Mouse (Mus musculus) embryo, embryonic 10.5 days (tissue): ENCODE data around the gene Abcc1.
A peak's percentile ranks its signal among the peaks of the same experiment; 100 is the strongest.

Source experiments
- DNase-seq: peaks from one replicate; pipeline ENCODE4 v3.0.0-alpha.2; 2015; ENCODE audit warnings: low spot score

Abcc1 gene

DNA sequence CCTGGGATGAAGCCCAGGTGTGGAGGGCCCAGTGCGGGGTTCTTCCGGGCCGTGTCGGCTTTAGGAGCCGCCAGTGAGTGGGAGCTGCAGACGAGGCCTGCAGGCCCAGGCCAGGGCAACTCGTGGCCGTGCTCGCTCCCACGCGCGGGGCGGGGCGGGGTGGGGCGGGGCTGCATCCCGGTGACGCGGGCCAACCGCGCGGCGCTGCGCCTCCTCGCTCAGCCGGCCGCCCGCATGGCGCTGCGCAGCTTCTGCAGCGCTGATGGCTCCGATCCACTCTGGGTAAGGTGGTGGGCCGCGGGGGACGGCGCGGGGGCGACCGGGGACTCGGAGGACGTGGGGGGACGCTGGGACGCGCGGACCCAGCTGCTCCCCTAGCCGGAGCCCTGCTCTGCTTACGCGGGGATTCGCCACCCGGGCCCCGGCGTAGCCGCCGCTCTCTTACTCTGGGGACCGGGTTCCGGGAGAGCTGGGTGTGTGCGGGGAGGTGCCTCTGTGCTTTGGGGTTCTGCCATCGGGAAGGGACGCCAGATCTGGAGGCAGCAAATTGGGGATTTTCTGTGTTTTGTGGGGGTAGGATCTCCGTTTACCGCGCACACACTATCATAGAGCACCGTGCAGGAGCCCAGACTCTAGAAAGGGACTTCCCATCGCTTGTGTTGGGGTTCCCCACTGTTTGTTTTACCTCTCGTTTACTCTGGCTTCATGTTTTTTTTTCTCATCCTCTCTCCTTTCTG, at the start of gene Abcc1:
TSS of gene Abcc1 (plus strand) at position 197 of the 737 bp plus-strand sequence.
- peak; percentile 74 for DNase-seq

DNA sequence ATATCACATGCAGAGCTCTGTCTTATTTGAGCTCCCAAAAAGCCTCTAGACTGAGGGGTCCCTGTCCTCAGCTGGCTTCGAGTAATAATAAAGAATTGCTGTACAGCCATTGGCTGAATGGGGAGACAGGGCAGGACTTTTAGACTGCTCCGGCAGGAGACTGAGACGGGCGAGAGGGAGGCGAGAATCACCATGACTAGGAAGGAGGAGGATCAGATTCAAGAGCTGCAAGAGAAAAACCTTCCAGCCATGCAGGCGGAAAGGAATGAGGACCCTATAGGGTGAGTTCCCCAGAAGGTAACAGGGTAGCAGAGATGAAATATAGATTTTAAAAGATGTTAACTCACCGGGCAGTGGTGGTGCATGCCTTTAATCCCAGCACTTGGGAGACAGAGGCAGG, 48.4 kb upstream of the Abcc1 start:
- DNase-seq = no peak

DNA sequence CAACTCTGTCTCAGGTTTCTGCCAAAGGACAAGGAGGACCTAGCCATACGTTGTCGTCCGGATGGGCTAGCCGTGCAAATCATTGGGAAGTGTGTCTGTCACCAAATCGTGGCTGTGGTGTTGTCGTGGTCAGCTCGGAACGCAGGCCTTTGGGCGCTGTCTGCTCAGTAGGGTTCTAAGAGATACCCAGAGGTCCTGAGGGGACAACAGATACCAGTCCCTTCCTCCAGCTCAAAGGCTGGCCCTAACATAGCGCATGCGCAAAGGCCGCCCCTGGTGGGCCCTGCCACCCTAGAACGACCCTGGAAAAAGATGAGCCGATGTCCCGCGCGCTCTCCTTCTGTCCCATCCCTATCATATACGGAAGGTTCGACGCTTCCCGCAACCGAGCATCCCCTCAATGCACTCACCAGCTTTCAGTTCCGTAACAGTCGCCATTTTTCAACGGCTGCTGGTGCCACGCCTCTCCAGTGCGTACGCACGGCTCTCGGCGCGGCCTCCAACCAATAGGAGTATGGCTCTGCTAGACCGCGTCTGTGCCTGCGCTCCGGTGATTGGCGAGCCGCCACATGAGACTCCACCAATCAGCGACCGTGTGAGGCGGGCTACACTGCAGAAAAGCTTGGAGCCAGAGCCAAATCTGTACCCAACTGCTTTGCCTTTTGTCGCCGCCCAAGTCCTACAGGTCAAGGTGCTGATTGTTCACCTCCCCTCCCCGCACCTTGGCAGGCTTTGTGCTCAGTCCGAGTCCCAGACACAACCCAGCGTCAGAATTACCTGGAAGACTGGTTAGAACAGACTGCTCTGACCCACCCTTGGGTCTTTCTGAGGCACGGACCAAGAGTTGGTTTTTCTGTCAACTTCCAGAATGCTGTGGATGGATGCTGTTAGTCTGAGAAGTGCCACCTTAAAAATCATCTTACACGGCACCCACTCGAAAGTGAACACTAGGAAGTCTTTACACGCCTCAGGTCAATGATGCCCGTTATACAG, 44.2 kb upstream of the Abcc1 start, which contains the start of gene Fopnl:
TSS of gene Fopnl (minus strand) at position 522 of the 993 bp plus-strand sequence.
- peak; percentile 98 for DNase-seq

DNA sequence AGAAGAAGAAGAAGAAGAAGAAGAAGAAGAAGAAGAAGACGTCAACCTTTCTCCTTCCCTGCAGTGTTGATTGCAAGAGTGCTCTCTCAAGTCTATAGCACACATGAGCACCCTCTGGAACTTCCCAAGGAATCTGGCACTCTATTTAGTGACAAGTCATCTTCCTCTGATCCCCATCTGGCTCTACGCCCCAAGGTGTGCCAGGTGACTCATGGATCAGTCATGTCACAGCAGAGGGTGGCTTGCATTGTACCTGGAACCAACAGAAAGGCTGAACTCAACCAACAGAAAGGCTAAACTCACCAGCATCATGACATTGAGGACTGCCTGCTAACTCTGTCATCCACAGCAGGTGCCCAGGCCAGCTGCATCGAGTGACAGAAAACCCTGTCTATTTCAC, 41.7 kb upstream of the Abcc1 start:
- no peak for DNase-seq

- no peak for DNase-seq
These were observed 40.9 kb upstream of the Abcc1 start for GRCm38 (mm10) chr16:14320494-14320893.

DNA sequence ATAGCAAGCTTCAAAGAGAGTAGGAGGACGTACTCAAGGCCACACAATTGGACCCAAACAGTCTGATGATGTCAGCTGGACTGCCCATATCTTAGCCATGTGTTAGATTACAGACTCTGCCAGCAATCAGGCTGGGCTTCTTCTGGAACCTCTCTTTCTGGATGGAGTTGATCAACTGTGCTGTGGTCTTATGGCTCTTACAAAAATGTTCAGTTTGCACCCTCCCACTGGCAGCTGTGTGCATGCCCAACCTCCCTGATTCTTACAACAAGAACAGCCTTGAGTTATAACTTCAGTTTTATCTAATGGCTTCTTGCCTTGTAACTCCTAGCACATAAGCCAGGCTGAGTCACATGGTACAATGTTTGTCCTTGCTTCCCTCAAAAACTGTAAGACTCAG, 33.2 kb upstream of the Abcc1 start:
- DNase-seq = no peak

- DNase-seq = no peak
These were observed 16.4 kb upstream of the Abcc1 start for GRCm38 (mm10) chr16:14344967-14345366.

- no peak for DNase-seq
These were observed 9.8 kb upstream of the Abcc1 start for GRCm38 (mm10) chr16:14351571-14351970.

GRCm38 (mm10) chr16:14352234-14352633, 9.1 kb upstream of the Abcc1 start:
- no peak for DNase-seq

DNA sequence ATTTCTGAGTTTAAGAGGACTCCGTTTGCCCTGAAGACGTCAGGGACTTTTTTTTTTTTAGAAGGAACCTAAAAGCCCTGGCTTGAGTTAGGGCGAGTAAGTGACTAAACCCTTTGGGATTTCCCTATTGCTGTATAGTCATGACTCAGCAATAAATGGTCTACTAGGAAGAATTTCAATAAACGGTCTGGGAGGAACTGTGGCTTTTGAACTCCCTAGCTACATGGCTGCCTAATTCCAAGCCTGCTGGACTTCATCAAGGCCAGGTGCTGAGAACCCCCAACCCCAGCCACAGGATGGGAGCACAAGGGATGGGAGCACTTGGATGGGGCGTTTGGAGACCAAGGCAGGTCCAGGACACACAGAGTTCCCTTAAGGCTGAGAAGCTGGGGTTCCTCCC, 8.7 kb upstream of the Abcc1 start:
- no peak for DNase-seq

- no peak for DNase-seq
These were observed 3.5 kb upstream of the Abcc1 start for GRCm38 (mm10) chr16:14357859-14358258.

DNA sequence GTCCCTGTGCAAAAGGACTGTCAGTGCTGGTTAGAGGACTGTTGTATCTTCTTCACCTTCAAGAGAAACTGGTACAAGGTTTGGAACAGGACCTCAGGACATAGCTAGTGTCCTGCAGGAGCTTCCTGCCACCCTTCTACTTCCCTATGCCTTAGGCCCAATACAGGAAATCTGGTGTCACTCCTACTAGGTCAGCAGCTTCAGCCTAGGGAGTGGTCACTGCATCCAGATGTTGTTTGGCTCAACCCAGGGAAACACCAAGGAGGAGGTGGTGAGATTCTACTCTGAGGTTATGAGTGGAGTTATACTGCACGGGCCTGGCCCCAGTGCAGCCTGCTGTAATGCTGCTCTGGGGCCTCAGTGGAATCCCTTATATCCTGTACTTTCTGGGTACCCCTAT, 2.8 kb upstream of the Abcc1 start:
- no peak for DNase-seq

- DNase-seq = peak; percentile 47
These were observed 427 bp upstream of the Abcc1 start for GRCm38 (mm10) chr16:14360931-14361330.

DNA sequence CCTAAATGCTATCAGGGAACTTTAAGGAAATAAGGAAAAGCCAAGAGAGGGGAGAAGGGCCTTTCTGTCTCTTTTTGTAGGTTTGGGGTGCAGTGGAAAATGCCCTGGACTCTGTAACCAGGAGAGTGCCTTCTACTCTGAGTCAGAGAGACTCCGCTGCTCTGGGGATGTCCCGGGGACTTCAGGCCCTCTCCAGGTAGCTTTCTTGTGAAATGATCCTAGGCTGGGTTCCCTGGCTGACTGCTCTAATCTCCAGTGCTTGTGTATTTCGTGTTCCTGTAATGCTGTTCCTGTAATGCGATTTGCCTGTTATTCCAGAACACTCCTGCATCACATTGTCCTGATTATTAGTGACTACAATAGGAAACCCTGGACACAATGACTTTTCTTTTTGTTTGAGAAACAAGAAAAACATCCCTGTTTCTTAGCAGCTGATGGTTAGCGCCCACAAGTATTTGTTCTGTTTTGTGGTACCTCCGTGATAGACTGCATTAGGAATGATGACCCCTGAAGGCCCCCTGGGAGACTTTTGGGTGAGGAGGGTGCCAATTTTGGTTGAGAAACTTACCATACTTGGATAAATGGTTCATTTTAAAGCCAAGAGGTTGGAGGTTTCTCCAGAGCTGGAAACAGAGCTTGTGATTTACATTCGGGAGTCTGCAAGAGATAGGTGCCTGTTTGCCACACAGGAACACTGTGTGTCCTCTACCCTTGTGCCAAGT, 902 bp downstream of the Abcc1 start:
- peak; percentile 39 for DNase-seq

DNA sequence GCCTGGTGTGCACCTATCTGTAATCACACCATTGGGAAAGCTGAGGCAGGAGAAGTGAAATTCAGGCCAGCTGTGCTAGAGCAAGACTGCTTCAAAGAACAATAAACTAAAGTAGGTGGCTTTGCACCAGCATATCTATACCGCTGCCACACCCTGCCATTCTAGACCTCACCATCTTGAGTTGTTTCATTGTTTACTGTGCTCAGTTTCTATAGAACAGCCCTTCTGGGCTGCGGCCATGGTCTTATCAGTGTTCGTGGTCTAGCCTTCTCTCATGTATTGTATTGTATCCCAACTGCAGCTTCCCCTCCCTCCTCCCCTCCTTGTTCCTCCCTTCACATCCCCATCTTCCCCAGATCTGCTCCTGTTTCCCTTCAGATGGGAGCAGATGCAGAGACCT, 2.1 kb downstream of the Abcc1 start:
- no peak for DNase-seq

GRCm38 (mm10) chr16:14364066-14364465, 2.7 kb downstream of the Abcc1 start:
- DNase-seq = no peak

GRCm38 (mm10) chr16:14365457-14365856, 4.1 kb downstream of the Abcc1 start:
- DNase-seq = no peak

DNA sequence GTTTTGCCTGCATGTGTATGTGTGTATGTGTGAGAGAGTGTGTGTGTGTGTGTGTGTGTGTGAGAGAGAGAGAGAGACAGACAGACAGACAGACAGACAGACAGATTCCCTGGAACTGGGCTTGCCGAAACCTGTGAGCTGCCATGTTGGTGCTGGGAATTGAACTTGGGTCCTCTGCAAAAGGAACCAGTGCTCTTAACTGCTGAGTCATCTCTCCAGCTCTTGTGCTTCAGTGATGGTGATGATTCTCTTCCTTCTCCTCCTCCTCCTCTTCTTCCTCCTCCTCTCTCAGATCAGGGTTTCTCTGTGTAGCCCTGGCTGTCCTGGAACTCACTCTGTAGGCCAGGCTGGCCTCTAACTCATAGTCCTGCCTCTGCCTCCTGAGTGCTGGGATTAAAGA, 4.7 kb downstream of the Abcc1 start:
- DNase-seq = no peak

DNA sequence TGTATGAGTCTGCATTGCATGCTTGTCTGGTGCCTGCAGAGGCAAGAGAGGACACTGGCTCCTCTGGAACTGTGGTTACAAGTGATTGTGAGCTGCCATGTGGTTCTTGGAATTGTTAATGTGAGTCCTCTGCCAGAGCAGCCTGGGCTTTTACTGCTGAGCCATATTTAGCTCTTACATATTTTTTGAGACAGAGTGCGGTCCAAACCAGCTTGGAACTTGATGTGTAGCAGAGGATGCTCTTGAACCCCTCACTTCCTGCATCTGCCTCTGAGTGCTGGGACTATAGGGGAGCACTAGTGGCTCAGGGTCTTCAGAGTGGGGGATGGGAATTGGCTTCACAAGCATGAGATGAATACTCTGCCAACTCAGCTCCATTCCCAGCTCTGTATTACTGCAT, 10.0 kb downstream of the Abcc1 start:
- no peak for DNase-seq

DNA sequence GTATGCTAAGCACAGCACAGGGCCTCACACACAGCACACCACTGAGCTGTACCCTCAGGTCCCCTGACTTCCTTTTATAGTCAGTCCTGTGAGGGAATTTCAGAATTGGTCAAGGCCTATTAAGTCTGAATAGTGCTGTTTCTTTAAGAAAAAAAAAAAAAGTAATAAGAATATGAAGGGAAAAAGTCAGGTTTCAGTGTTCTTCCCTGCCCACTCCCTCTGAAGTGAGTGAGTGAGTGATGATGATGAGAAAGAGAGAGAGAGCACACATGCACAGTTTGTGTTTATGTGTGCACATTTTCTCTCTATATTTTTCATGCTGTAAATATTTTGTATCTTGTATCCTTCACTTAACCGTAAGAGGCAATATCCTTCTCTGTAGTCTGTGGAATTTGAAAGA, 11.0 kb downstream of the Abcc1 start:
- no peak for DNase-seq

- DNase-seq = no peak
These were observed 11.5 kb downstream of the Abcc1 start for GRCm38 (mm10) chr16:14372817-14373301.

- no peak for DNase-seq
These were observed 14.6 kb downstream of the Abcc1 start for GRCm38 (mm10) chr16:14375942-14376341.
